Mouse (Mus musculus) kidney, embryonic 16.5 days (tissue): ENCODE data around the gene Gm17622. TPM values are rescaled to one million over a fixed set of nuclear protein-coding genes. Genes with fewer than 3 reads are reported as not detected.

Source experiments
- ATAC-seq: fragments of 200-750 bp; cut with Nextera tagmentation; 2 replicates; pipeline ENCODE4 v1.8.0; 2017; ENCODE audit warnings: moderate TSS enrichment; ENCODE audit not compliant: low FRiP score, low TSS enrichment
- H3K27ac ChIP-seq: fragments of 300-500 bp; sonication (generic); 2 replicates; pipeline ENCODE4 v1.5.1; 2014; ENCODE audit warnings: low read length
- H3K27me3 ChIP-seq: fragments of 300-500 bp; sonication (generic); 2 replicates; pipeline ENCODE4 v1.6.1; 2014; ENCODE audit warnings: low read length, control low read depth, mixed read lengths; ENCODE audit not compliant: insufficient read depth
- H3K36me3 ChIP-seq: fragments of 300-500 bp; sonication (generic); 2 replicates; pipeline ENCODE4 v1.6.1; 2014; ENCODE audit warnings: low read length, control low read depth, mixed read lengths; ENCODE audit not compliant: insufficient read depth
- H3K4me1 ChIP-seq: fragments of 300-500 bp; sonication (generic); 2 replicates; pipeline ENCODE4 v1.6.1; 2014; ENCODE audit warnings: low read length, control low read depth, mixed read lengths; ENCODE audit not compliant: insufficient read depth
- H3K4me2 ChIP-seq: fragments of 300-500 bp; sonication (generic); replicated peaks from 2 replicates; pipeline ENCODE4 v1.6.1; 2014; ENCODE audit warnings: low read depth, low read length
- H3K4me3 ChIP-seq: fragments of 300-500 bp; sonication (generic); 2 replicates; pipeline ENCODE4 v1.5.1; 2014; ENCODE audit warnings: mild to moderate bottlenecking, low read length
- H3K9ac ChIP-seq: fragments of 300-500 bp; sonication (generic); replicated peaks from 2 replicates; pipeline ENCODE4 v1.6.1; 2014; ENCODE audit warnings: low read length
- H3K9me3 ChIP-seq: fragments of 300-500 bp; sonication (generic); 2 replicates; pipeline ENCODE4 v1.6.1; 2016; ENCODE audit warnings: low read length, control low read depth
- WGBS: fragments of 180-500 bp; shearing (Covaris S2); extraction: QIAGEN DNeasy Blood & Tissue Kit; methylation state at CpG from one replicate; pipeline ENCODE4 v1.1.7; 2014; 5-methylcytosine and 5-hydroxymethylcytosine counted together
- polyA plus RNA-seq: library from polyadenylated mRNA; unstranded; fragments of >200 nt; fragmentation: Nextera tagmentation; extraction: Ambion mirVana; gene quantifications from 2 replicates; pipeline ENCODE4 v1.2.1, GENCODE M21; 2015

Gene Gm17622
- polyA plus RNA-seq, 1 experiment from 2014 or later, result not detected

GRCm38 (mm10) chr13:96465315-96465714 is 25.2 kb upstream of the Gm17622 start:
- H3K36me3 ChIP-seq, result no peaks in the 10 kb centered on the region
- H3K4me2 ChIP-seq, result no peak overlapping the region
- 48% methylated on average over 5 of the region's 5 CpGs for WGBS
- no peak overlapping the region for H3K9ac ChIP-seq
- no peak overlapping the region for H3K4me3 ChIP-seq
- H3K27me3 ChIP-seq, result no peaks in the 10 kb centered on the region
- H3K9me3 ChIP-seq, result no peaks in the 10 kb centered on the region
- no peaks in the 10 kb centered on the region for H3K4me1 ChIP-seq
- no peak for ATAC-seq
- H3K27ac ChIP-seq, result no peak overlapping the region

DNA sequence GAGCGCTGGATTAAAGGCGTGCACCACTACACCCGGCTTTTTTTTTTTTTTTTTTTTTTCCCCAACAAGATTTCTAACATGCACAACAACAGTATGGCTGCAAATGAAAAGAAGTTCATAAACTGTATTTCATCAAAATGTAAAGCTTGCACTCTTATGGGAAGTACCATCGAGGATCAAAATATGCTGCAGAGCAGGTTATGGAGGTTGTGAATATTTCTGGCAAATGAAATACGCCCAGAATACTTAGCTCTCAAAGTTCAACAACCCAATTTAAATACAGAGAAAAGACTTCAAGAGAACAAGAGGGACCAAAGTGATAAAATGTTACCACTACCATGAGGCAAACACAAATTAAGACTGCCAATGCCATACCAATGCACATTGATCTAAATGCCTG is 21.9 kb upstream of the Gm17622 start:
- no peak for ATAC-seq
- Histone ChIP-seq H3K4me3 (no peak overlapping the region), H3K4me2 (no peak overlapping the region), H3K9me3 (no peaks in the 10 kb centered on the region), H3K27me3 (no peaks in the 10 kb centered on the region), H3K36me3 (no peaks in the 10 kb centered on the region), H3K4me1 (no peaks in the 10 kb centered on the region), H3K27ac (no peak overlapping the region), H3K9ac (no peak overlapping the region)
- 84% methylated on average over 5 of the region's 5 CpGs for WGBS

DNA sequence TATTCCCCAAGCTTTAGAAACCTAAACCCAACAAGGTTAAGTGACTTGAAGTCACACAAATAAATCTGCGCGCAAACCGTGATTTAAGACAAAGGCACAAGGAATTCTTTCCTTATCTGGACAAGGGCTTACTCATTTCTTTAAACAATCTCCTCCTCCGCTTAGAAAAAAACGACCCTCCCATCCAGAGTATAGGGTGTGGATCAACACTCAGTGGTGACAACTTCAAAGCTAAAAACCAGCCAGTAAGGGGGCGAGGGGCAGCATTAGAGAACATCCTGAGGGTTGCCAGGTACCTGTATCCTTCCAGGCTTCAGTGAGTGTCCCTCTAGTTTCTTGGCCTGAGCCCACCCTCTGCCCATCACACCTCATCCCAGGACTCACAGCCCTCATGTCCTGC is 20.0 kb upstream of the Gm17622 start:
- H3K27ac ChIP-seq, result no peak overlapping the region
- WGBS, result 58% methylated on average over 6 of the region's 6 CpGs
- H3K9me3 ChIP-seq, result no peaks in the 10 kb centered on the region
- no peak overlapping the region for H3K4me2 ChIP-seq
- H3K9ac ChIP-seq, result no peak overlapping the region
- H3K4me3 ChIP-seq, result no peak overlapping the region
- no peak for ATAC-seq
- H3K36me3 ChIP-seq, result no peaks in the 10 kb centered on the region
- H3K4me1 ChIP-seq, result no peaks in the 10 kb centered on the region
- H3K27me3 ChIP-seq, result no peaks in the 10 kb centered on the region

- Histone ChIP-seq H3K9ac (no peak within 1 kb of the TSS), H3K27me3 (no peaks in the 10 kb centered on the region), H3K9me3 (no peaks in the 10 kb centered on the region), H3K4me1 (no peaks in the 10 kb centered on the region), H3K27ac (no peak within 1 kb of the TSS), H3K4me2 (no peak within 1 kb of the TSS), H3K36me3 (no peaks in the 10 kb centered on the region), H3K4me3 (no peak within 1 kb of the TSS)
- 84% methylated on average over 14 of the region's 14 CpGs for WGBS
- ATAC-seq, result no peak
Measured at GRCm38 (mm10) chr13:96470957-96471356, 19.6 kb upstream of the Gm17622 start, which contains the start of gene Ankdd1b. Ankdd1b (minus strand) TSS chr13:96471198.

DNA sequence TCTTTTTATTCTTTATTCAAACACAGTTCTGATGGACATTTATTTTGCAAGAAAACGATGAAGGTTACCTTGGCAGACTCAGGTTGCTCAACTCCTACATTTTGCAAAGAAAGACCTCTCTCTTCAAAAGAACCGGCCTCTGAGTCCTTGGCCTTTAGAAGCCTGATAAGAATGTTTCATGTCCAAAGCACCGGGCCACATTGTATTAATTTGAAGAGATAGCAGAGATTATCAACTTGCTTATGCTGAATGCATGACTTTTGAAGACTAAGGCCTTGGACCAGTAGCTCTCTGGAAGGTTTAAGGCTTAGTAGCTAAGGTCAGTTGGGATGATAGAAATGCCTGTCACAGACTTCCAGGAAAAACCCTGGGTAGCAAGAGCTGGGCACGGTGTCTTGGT is 13.3 kb upstream of the Gm17622 start:
- WGBS, result 92% methylated on average over 4 of the region's 4 CpGs
- H3K36me3 ChIP-seq, result 0 out of 2 replicates have a peak, but pooled peaks cover 2% of the 10 kb centered on the region

GRCm38 (mm10) chr13:96478991-96479390 is 11.5 kb upstream of the Gm17622 start:
- ATAC-seq, result no peak
- Histone ChIP-seq H3K4me1 (no peaks in the 10 kb centered on the region), H3K36me3 (peaks cover 8% of the 10 kb centered on the region; the same call in 1 of the 2 replicates), H3K4me2 (no peak overlapping the region), H3K27me3 (no peaks in the 10 kb centered on the region), H3K9ac (no peak overlapping the region), H3K9me3 (no peaks in the 10 kb centered on the region), H3K4me3 (no peak overlapping the region), H3K27ac (no peak overlapping the region)
- WGBS, result 95% methylated on average over 1 of the region's 1 CpGs

More for the DNA sequence above, 13.3 kb upstream of the Gm17622 start:
- no peaks in the 10 kb centered on the region for H3K4me1 ChIP-seq
- no peaks in the 10 kb centered on the region for H3K27me3 ChIP-seq
- no peaks in the 10 kb centered on the region for H3K9me3 ChIP-seq
- no peak overlapping the region for H3K9ac ChIP-seq
- H3K27ac ChIP-seq, result no peak overlapping the region
- no peak overlapping the region for H3K4me3 ChIP-seq
- ATAC-seq, result no peak
- H3K4me2 ChIP-seq, result no peak overlapping the region

GRCm38 (mm10) chr13:96487230-96487629 is 3.3 kb upstream of the Gm17622 start:
- Histone ChIP-seq H3K4me1 (no peaks in the 10 kb centered on the region), H3K36me3 (peaks cover 29% of the 10 kb centered on the region), H3K9ac (no peak overlapping the region), H3K27me3 (no peaks in the 10 kb centered on the region), H3K4me3 (no peak overlapping the region), H3K27ac (no peak overlapping the region), H3K4me2 (no peak overlapping the region), H3K9me3 (peaks cover 4% of the 10 kb centered on the region; the same call in 1 of the 2 replicates)
- no peak for ATAC-seq
- whole genome bisulfite sequencing, result 59% methylated on average over 6 of the region's 6 CpGs

GRCm38 (mm10) chr13:96487968-96488367 is 2.6 kb upstream of the Gm17622 start:
- H3K4me1 ChIP-seq, result no peaks in the 10 kb centered on the region
- no peak overlapping the region for H3K9ac ChIP-seq
- no peak for ATAC-seq
- H3K27me3 ChIP-seq, result no peaks in the 10 kb centered on the region
- peaks cover 29% of the 10 kb centered on the region for H3K36me3 ChIP-seq
- WGBS, result 83% methylated on average over 6 of the region's 6 CpGs
- peaks cover 4% of the 10 kb centered on the region; the same call in 1 of the 2 replicates for H3K9me3 ChIP-seq
- no peak overlapping the region for H3K4me2 ChIP-seq
- H3K27ac ChIP-seq, result no peak overlapping the region
- H3K4me3 ChIP-seq, result no peak overlapping the region

DNA sequence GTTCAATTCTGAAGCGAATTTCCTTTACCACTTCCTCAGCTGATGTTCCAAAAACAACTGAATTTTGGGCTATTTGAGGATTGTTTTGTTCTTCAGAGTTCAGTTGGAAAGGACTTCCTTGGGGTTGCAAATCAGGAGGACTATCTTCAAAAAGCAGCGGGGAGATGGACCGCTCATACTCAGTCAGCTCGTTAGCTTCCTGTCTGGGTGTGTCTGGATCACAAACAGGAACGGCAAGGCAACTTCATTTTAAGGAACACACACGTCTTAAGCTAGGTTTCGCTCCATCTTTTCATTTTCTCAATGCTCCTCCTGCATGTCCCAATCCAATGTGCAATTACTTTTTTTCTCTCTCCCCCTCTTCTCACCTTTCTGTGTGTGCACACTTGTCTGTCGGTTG is 6.1 kb downstream of the Gm17622 start:
- H3K9me3 ChIP-seq, result no peaks in the 10 kb centered on the region
- 0 out of 2 replicates have a peak, but pooled peaks cover 4% of the 10 kb centered on the region for H3K36me3 ChIP-seq
- 80% methylated on average over 8 of the region's 8 CpGs for WGBS
- H3K9ac ChIP-seq, result no peak overlapping the region
- no peaks in the 10 kb centered on the region for H3K27me3 ChIP-seq
- H3K4me3 ChIP-seq, result no peak overlapping the region
- no peaks in the 10 kb centered on the region for H3K4me1 ChIP-seq
- no peak overlapping the region for H3K4me2 ChIP-seq
- ATAC-seq, result no peak
- H3K27ac ChIP-seq, result no peak overlapping the region

DNA sequence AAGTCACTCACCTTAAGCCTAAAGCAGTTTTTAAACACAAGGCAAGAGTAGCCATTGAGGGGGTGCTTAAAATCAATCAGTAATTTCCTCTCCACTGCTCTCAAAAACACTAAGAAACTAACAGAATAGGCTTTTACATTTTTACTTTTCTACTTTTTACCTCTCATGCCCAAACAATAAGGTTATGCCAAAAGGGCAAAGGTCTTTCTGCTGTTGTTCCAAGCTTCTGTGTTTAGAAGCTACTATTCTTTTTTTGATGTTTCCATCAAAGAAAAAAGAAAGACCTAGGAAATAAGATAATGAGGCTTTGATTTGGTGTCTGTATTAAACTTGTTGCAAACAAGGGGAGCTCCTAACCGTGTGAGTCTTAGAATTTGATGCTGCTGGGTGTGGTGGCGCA is 9.4 kb downstream of the Gm17622 start:
- H3K27ac ChIP-seq, result no peak overlapping the region
- 85% methylated on average over 2 of the region's 2 CpGs for WGBS
- no peaks in the 10 kb centered on the region for H3K9me3 ChIP-seq
- no peak overlapping the region for H3K9ac ChIP-seq
- ATAC-seq, result no peak
- no peak overlapping the region for H3K4me2 ChIP-seq
- no peaks in the 10 kb centered on the region for H3K27me3 ChIP-seq
- no peak overlapping the region for H3K4me3 ChIP-seq
- 0 out of 2 replicates have a peak, but pooled peaks cover 4% of the 10 kb centered on the region for H3K36me3 ChIP-seq
- H3K4me1 ChIP-seq, result no peaks in the 10 kb centered on the region
